Mouse (Mus musculus) E14TG2a.4 (cell line): ENCODE data around the gene Tapbpl.

ENCODE experiments used
- H3K27me3 ChIP-seq: 2 replicates; pipeline ENCODE4 v1.6.1; 2014; ENCODE audit warnings: low read length, control low read depth; ENCODE audit not compliant: insufficient read depth
- H3K36me3 ChIP-seq: 2 replicates; pipeline ENCODE4 v1.6.1; 2014; ENCODE audit warnings: low read length, control low read depth; ENCODE audit not compliant: insufficient read depth
- H3K4me1 ChIP-seq: replicated peaks from 2 replicates; pipeline ENCODE4 v1.6.1; 2014; ENCODE audit warnings: low read depth, low read length, control low read depth
- H3K4me3 ChIP-seq: replicated peaks from 2 replicates; pipeline ENCODE4 v1.5.1; 2014; ENCODE audit warnings: mild to moderate bottlenecking, low read length
- H3K9me3 ChIP-seq: 2 replicates; pipeline ENCODE4 v1.6.1; 2014; ENCODE audit warnings: low read length, control low read depth
- CTCF ChIP-seq: conservative IDR thresholded peaks from 2 replicates; pipeline ENCODE4 v1.5.1; 2014; ENCODE audit warnings: low read length
- NANOG ChIP-seq: IDR thresholded peaks from 2 replicates; pipeline ENCODE4 v1.6.1; 2014; ENCODE audit warnings: borderline replicate concordance, low read length, mixed read lengths
- POU5F1 ChIP-seq: IDR thresholded peaks from 2 replicates; pipeline ENCODE4 v1.6.1; 2014; ENCODE audit warnings: low read length, borderline replicate concordance

The Tapbpl gene

GRCm38 (mm10) chr6:125266091-125266490 lies 34.4 kb upstream of the Tapbpl start:
- Histone ChIP-seq H3K27me3 (peaks cover 17% of the 10 kb centered on the region), H3K4me3 (no peak overlapping the region), H3K36me3 (no peaks in the 10 kb centered on the region), H3K4me1 (peaks cover 21% of the 10 kb centered on the region), H3K9me3 (no peaks in the 10 kb centered on the region)
- no peak for TF ChIP-seq CTCF
- TF ChIP-seq NANOG = no peak
- TF ChIP-seq POU5F1 = no peak

- TF ChIP-seq POU5F1 = no peak
Observed at GRCm38 (mm10) chr6:125265239-125265638, 33.6 kb upstream of the Tapbpl start.

DNA sequence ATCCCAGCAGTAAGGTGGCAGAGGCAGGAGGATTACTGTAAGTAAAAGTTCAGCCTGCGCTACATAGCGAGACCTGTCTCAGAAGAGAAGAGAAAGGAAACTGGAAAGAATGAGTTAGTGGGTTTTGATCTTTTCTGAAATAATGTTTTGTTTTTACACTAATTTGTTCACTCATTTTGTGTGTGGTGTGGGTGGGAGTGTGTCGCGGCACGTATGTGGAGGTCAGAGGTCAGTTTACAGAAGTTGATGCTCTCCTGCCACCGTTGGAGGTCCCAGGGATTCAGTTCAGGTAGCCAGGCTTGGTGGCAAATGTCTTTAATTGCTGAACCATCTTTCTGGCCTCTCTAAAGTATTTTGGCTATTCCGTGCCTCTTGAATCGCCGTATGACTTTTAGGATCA lies 32.6 kb upstream of the Tapbpl start:
- Histone ChIP-seq H3K4me3 (no peak overlapping the region), H3K9me3 (no peaks in the 10 kb centered on the region), H3K36me3 (no peaks in the 10 kb centered on the region), H3K4me1 (peaks cover 34% of the 10 kb centered on the region), H3K27me3 (0 out of 2 replicates have a peak, but pooled peaks cover 5% of the 10 kb centered on the region)
- no peak for TF ChIP-seq POU5F1
- no peak for TF ChIP-seq CTCF
- no peak for TF ChIP-seq NANOG

More at GRCm38 (mm10) chr6:125265239-125265638, 33.6 kb upstream of the Tapbpl start:
- Histone ChIP-seq H3K9me3 (no peaks in the 10 kb centered on the region), H3K4me1 (peaks cover 28% of the 10 kb centered on the region), H3K4me3 (no peak overlapping the region), H3K27me3 (peaks cover 8% of the 10 kb centered on the region), H3K36me3 (no peaks in the 10 kb centered on the region)

- H3K36me3 ChIP-seq = no peaks in the 10 kb centered on the region
- H3K4me1 ChIP-seq = peaks cover 44% of the 10 kb centered on the region
- no peaks in the 10 kb centered on the region for H3K9me3 ChIP-seq
- TF ChIP-seq NANOG (no peak), POU5F1 (no peak), CTCF (no peak)
- peaks cover 4% of the 10 kb centered on the region; the same call in 1 of the 2 replicates for H3K27me3 ChIP-seq
- H3K4me3 ChIP-seq = no peak overlapping the region
Observed at GRCm38 (mm10) chr6:125260006-125260555, 28.4 kb upstream of the Tapbpl start.

DNA sequence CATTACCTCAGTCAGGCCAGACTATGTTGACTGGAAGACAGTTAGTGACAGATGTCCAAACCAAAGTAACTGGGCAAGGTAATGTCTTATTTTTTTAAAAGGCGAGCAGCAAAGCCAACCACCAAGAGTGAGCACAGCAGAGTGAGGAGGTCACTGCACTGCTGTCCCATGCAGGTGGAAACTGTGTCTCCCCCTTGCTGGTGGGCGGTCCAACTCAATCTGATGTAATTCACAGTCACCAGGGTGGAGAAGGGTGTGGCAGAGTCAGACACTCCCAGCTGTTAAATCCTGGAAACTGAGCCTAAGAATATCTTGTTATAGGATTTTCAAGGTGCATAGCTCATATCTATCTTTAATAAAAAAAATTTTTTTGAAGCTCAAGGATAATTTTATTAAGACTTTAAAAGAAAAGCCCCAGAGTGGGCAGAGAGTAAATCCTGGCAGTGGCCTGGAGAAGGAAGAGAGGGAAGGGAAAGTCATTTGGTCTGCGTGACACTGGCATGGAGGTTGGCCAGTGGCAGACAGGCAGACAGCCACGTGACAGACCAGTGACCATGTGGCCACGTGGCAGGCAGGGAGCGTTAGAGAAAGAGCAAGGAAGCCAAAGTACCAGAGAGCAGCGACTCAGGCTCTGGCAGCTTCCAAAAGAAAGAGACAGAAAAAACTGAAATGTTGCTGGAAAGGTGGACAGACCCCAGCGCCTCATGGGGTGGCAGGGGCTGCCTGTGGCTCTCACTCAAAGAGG lies 24.7 kb upstream of the Tapbpl start:
- Histone ChIP-seq H3K9me3 (peaks cover 17% of the 10 kb centered on the region), H3K4me3 (no peak overlapping the region), H3K27me3 (peaks cover 4% of the 10 kb centered on the region; the same call in 1 of the 2 replicates), H3K4me1 (peaks cover 35% of the 10 kb centered on the region), H3K36me3 (no peaks in the 10 kb centered on the region)
- TF ChIP-seq POU5F1 (no peak), CTCF (no peak), NANOG (no peak)

DNA sequence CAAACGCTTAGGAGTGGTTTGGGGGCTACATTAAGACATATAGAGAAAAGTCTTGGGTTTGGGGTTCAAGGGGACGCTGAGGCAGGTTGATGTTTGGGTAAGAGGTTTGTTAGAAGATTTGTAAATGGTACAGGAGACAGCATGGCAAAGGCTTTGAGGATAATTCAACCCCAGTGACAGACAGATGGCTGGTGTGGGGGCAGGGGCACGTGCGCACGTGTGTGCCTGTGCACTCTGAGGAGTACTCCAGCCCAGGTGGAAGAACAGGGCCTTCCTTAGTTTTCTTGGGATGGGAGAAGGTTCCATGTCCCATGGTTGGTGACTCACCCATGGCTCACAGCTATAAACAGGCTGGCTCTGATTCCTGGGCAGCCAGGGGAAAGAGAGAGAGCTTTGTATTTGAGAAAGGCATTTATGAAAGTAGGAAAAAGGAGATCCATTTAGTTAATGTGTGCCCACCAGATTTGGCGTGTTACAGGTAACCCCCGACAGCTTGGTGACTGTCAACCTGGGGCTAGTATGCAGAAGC lies 23.9 kb upstream of the Tapbpl start:
- Histone ChIP-seq H3K27me3 (peaks cover 4% of the 10 kb centered on the region; the same call in 1 of the 2 replicates), H3K36me3 (no peaks in the 10 kb centered on the region), H3K9me3 (peaks cover 25% of the 10 kb centered on the region), H3K4me3 (no peak overlapping the region), H3K4me1 (peaks cover 27% of the 10 kb centered on the region)
- no peak for TF ChIP-seq NANOG
- no peak for TF ChIP-seq POU5F1
- no peak for TF ChIP-seq CTCF

- Histone ChIP-seq H3K4me3 (no peak overlapping the region), H3K27me3 (peaks cover 4% of the 10 kb centered on the region; the same call in 1 of the 2 replicates), H3K9me3 (peaks cover 26% of the 10 kb centered on the region), H3K36me3 (no peaks in the 10 kb centered on the region), H3K4me1 (peaks cover 17% of the 10 kb centered on the region)
- TF ChIP-seq POU5F1 = no peak
- no peak for TF ChIP-seq NANOG
- no peak for TF ChIP-seq CTCF
Observed at GRCm38 (mm10) chr6:125253863-125254715, 22.4 kb upstream of the Tapbpl start.

- Histone ChIP-seq H3K9me3 (peaks cover 35% of the 10 kb centered on the region), H3K4me3 (no peak overlapping the region), H3K36me3 (no peaks in the 10 kb centered on the region), H3K27me3 (0 out of 2 replicates have a peak, but pooled peaks cover 3% of the 10 kb centered on the region), H3K4me1 (peaks cover 16% of the 10 kb centered on the region)
- no peak for TF ChIP-seq POU5F1
- no peak for TF ChIP-seq NANOG
- TF ChIP-seq CTCF = no peak
Observed at GRCm38 (mm10) chr6:125252711-125253110, 21.1 kb upstream of the Tapbpl start.
